Mouse (Mus musculus) heart, embryonic 11.5 days (tissue): ENCODE results near the gene Ptk7. TPM values are rescaled to one million over a fixed set of nuclear protein-coding genes. Genes with fewer than 3 reads are reported as not detected.
A peak's percentile ranks its signal among the peaks of the same experiment; 100 is the strongest.

Experiments used
- ATAC-seq: fragments of 200-750 bp; cut with Nextera tagmentation; replicated peaks from 2 replicates; pipeline ENCODE4 v1.8.0; 2017; ENCODE audit warnings: moderate library complexity; ENCODE audit not compliant: insufficient number of reproducible peaks, low FRiP score, low TSS enrichment
- H3K27ac ChIP-seq: fragments of 300-500 bp; sonication (generic); 2 replicates; pipeline ENCODE4 v1.5.1; 2014; ENCODE audit warnings: mild to moderate bottlenecking, low read depth, low read length
- H3K27me3 ChIP-seq: fragments of 300-500 bp; sonication (generic); 2 replicates; pipeline ENCODE4 v1.6.1; 2014; ENCODE audit warnings: mild to moderate bottlenecking, low read length, mixed read lengths; ENCODE audit not compliant: control insufficient read depth, insufficient read depth
- H3K36me3 ChIP-seq: fragments of 300-500 bp; sonication (generic); 2 replicates; pipeline ENCODE4 v1.6.1; 2014; ENCODE audit warnings: mild to moderate bottlenecking, low read length, moderate library complexity, mixed read lengths; ENCODE audit not compliant: control insufficient read depth, insufficient read depth
- H3K4me1 ChIP-seq: fragments of 300-500 bp; sonication (generic); 2 replicates; pipeline ENCODE4 v1.6.1; 2014; ENCODE audit warnings: low read length; ENCODE audit not compliant: control insufficient read depth, insufficient read depth
- H3K4me2 ChIP-seq: fragments of 300-500 bp; sonication (generic); 2 replicates; pipeline ENCODE4 v1.6.1; 2014; ENCODE audit warnings: mild to moderate bottlenecking, moderate library complexity
- H3K4me3 ChIP-seq: fragments of 300-500 bp; sonication (generic); 2 replicates; pipeline ENCODE4 v1.5.1; 2014; ENCODE audit warnings: low read depth, low read length
- H3K9ac ChIP-seq: fragments of 300-500 bp; sonication (generic); 2 replicates; pipeline ENCODE4 v1.6.1; 2014; ENCODE audit warnings: mild to moderate bottlenecking, low read depth, low read length, moderate library complexity
- H3K9me3 ChIP-seq: fragments of 300-500 bp; sonication (generic); replicated peaks from 2 replicates; pipeline ENCODE4 v1.6.1; 2016; ENCODE audit warnings: low read length; ENCODE audit not compliant: control insufficient read depth
- WGBS: fragments of 180-500 bp; shearing (Covaris S2); extraction: QIAGEN DNeasy Blood & Tissue Kit; methylation state at CpG from one replicate; pipeline ENCODE4 v1.1.7; 2014; ENCODE audit not compliant: insufficient replicate concordance; 5-methylcytosine and 5-hydroxymethylcytosine counted together
- polyA plus RNA-seq: library from polyadenylated mRNA; unstranded; fragments of >200 nt; fragmentation: Nextera tagmentation; extraction: Ambion mirVana; gene quantifications from 2 replicates; pipeline ENCODE4 v1.2.1, GENCODE M21; 2014

Ptk7 gene
- polyA plus RNA-seq, 1 experiment from 2014 or later: 18.8 TPM

DNA sequence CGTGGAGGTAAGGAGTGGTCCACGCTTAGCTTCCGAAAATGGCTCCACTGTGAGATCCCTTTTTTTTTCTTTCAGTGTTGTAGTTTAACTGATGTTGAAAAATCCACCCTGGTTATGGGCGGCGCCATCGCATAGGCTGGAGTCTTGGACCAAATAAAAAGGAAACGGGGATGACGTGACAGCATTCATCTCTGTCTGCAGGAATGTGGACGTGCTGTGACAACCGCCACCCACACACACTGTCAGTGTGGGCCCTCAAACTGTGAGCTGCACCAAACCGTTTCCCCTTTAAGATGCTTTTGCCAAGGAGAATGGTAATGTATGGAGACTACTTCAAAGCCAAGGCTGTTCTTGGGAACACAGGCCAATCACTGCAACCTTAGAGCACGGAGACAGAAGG is 23.3 kb downstream of the Ptk7 start:
- Histone ChIP-seq H3K27ac (no peak overlapping the region), H3K9me3 (no peaks in the 10 kb centered on the region), H3K9ac (no peak overlapping the region), H3K4me1 (peaks cover 28% of the 10 kb centered on the region), H3K36me3 (no peaks in the 10 kb centered on the region), H3K4me2 (no peak overlapping the region), H3K4me3 (no peak overlapping the region), H3K27me3 (no peaks in the 10 kb centered on the region)
- 84% methylated on average over 12 of the region's 12 CpGs for WGBS
- ATAC-seq: no peak

DNA sequence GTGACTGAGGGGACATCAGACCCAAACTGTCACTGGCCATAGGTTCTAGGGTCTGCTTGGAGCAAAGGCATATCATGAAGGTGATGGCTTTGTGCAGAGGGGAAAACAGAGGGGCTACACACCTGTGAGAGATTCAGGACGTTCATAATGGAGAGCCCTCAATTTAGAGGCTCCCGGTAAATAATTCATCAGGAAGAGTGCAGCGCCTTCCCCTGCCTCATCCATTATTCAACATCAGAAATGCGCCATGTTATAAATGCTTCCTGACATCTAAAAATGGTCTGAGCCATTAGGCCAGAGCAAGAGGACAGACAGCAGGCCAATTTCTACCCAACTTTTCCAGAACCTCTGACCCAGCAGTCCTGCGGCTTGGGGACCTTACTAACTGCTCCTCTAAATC is 24.2 kb downstream of the Ptk7 start:
- no peaks in the 10 kb centered on the region for H3K36me3 ChIP-seq
- H3K4me3 ChIP-seq: no peak overlapping the region
- H3K27ac ChIP-seq: 0 out of 2 replicates have a peak overlapping the region, but pooled peaks have one; percentile 17
- H3K27me3 ChIP-seq: no peaks in the 10 kb centered on the region
- no peak overlapping the region for H3K4me2 ChIP-seq
- no peaks in the 10 kb centered on the region for H3K9me3 ChIP-seq
- H3K4me1 ChIP-seq: peaks cover 25% of the 10 kb centered on the region
- WGBS: 78% methylated on average over 5 of the region's 5 CpGs
- 0 out of 2 replicates have a peak overlapping the region, but pooled peaks have one; percentile 22 for H3K9ac ChIP-seq
- ATAC-seq: no peak

DNA sequence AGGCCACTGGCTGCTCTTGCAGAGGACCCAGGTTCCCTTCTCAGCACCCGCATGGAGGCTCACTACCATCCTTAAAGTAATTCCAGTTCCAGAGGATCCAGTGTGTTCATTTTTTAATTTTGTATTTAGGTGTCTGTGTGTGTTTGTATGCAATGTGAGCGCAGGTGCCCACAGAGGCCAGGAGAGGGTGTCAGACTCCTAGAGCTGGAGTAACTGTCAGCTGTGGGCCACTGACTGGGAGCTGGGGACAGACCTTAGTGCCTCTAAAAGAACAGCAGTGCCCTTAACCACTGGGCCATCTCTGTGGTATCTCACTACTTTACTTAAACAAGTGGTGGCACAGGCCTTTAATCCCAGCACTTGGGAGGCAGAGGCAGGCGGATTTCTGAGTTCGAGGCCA is 26.1 kb downstream of the Ptk7 start:
- H3K9ac ChIP-seq: no peak overlapping the region
- H3K27me3 ChIP-seq: no peaks in the 10 kb centered on the region
- H3K4me1 ChIP-seq: peaks cover 20% of the 10 kb centered on the region
- no peak overlapping the region for H3K4me3 ChIP-seq
- no peak overlapping the region for H3K27ac ChIP-seq
- H3K4me2 ChIP-seq: no peak overlapping the region
- H3K9me3 ChIP-seq: no peaks in the 10 kb centered on the region
- WGBS: 91% methylated on average over 4 of the region's 4 CpGs
- H3K36me3 ChIP-seq: no peaks in the 10 kb centered on the region
- ATAC-seq: no peak

DNA sequence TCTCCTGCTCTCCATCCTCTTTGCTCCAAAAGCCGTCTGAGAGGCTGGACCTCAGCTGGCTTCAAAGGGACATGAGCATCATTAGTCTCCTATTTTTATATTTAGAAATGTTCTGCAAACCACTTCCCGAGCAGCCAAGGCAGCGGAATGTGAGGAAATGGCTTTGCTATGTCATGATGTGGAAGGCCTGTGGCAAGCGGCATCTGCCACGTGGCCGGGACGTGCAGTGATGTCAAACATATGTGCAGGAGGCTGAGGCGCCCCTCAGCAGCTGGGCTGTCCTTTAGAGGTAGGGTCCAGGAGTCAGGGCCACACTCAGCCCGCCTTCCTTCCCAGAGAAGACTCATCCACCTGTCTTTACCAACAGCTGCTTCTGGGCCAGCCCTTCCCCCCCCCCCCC is 27.1 kb downstream of the Ptk7 start:
- H3K9ac ChIP-seq: no peak overlapping the region

DNA sequence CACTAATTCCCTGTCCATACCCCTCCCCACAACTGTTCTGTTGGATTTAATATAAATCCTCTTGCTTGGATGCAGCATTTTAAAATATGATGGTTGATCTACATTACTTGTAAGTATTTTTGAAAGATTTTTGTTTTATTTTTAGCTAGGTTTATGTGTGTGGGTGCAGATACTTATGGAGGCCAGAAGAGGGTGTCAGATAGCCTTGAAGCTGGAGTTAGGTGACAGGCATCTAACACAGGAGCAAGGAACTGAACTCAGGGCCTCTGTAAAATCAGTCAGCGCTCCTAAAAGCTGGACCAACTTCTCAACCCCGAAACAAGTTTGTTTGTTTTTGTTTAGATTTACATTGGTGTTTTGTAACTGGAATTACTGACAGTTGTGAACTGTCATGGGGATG is 28.7 kb downstream of the Ptk7 start:
- Histone ChIP-seq H3K27me3 (no peaks in the 10 kb centered on the region), H3K9me3 (no peaks in the 10 kb centered on the region), H3K9ac (no peak overlapping the region), H3K27ac (no peak overlapping the region), H3K4me3 (no peak overlapping the region), H3K36me3 (no peaks in the 10 kb centered on the region), H3K4me2 (no peak overlapping the region), H3K4me1 (peaks cover 20% of the 10 kb centered on the region)
- no peak for ATAC-seq
- 81% methylated on average over 2 of the region's 2 CpGs for WGBS

More for the DNA sequence above, 27.1 kb downstream of the Ptk7 start:
- H3K4me2 ChIP-seq: no peak overlapping the region
- H3K4me3 ChIP-seq: no peak overlapping the region
- H3K4me1 ChIP-seq: peaks cover 20% of the 10 kb centered on the region
- H3K27me3 ChIP-seq: no peaks in the 10 kb centered on the region
- no peaks in the 10 kb centered on the region for H3K36me3 ChIP-seq
- H3K27ac ChIP-seq: no peak overlapping the region
- H3K9me3 ChIP-seq: no peaks in the 10 kb centered on the region
- 62% methylated on average over 9 of the region's 9 CpGs for WGBS
- ATAC-seq: no peak

GRCm38 (mm10) chr17:46598963-46599362 is 30.3 kb downstream of the Ptk7 start:
- no peak for ATAC-seq
- WGBS: 76% methylated on average over 4 of the region's 4 CpGs

DNA sequence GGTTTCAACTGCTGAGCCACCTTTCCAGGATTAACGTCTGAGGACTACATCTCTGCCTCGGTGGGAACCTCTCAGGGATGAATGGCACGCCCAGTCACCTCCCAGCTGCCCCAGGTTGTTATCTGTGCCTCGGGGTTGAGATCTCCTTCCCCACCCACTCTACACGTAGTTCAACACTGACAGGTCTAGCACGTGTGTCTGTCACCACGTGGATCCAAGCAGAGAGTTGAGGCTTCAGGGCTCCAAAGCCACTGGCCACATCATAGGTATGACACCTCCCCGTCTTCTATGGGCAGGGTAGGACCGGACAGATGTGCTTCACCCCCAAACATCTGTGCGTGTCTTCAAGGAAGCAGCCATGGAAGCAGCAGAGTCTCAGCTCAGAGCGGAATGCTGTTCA is 31.3 kb downstream of the Ptk7 start:
- peaks cover 25% of the 10 kb centered on the region for H3K4me1 ChIP-seq
- no peaks in the 10 kb centered on the region for H3K36me3 ChIP-seq
- no peak overlapping the region for H3K27ac ChIP-seq
- no peak overlapping the region for H3K9ac ChIP-seq
- H3K4me3 ChIP-seq: no peak overlapping the region
- 80% methylated on average over 11 of the region's 11 CpGs for WGBS
- H3K9me3 ChIP-seq: no peaks in the 10 kb centered on the region
- H3K4me2 ChIP-seq: no peak overlapping the region
- no peak for ATAC-seq
- H3K27me3 ChIP-seq: no peaks in the 10 kb centered on the region

More at GRCm38 (mm10) chr17:46598963-46599362, 30.3 kb downstream of the Ptk7 start:
- Histone ChIP-seq H3K4me1 (peaks cover 21% of the 10 kb centered on the region), H3K9me3 (no peaks in the 10 kb centered on the region), H3K27ac (no peak overlapping the region), H3K4me3 (no peak overlapping the region), H3K27me3 (no peaks in the 10 kb centered on the region), H3K9ac (no peak overlapping the region), H3K36me3 (no peaks in the 10 kb centered on the region), H3K4me2 (no peak overlapping the region)

DNA sequence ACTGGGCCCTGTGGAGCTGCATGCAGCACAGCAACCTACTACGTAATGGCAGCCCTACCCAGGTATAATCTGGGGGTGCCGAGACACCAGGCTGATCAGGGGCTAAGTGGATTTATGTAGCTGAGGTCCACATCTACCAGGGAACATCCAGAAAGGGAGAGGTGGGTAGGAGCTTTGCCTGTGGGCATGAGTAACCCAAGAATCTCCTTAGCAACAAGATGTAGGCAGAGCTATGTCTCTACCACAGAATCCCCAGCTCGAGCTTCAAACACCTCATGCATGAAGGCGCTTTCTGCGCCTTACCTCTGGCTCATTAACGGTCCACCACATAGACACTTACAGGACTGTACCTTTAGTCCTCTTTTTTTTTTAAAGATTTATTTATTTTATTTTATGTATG is 34.0 kb downstream of the Ptk7 start:
- WGBS: 72% methylated on average over 6 of the region's 6 CpGs
- H3K36me3 ChIP-seq: peaks cover 8% of the 10 kb centered on the region; the same call in 1 of the 2 replicates
- no peak overlapping the region for H3K4me3 ChIP-seq
- no peak overlapping the region for H3K4me2 ChIP-seq
- H3K4me1 ChIP-seq: peaks cover 16% of the 10 kb centered on the region; the same call in 1 of the 2 replicates
- no peaks in the 10 kb centered on the region for H3K27me3 ChIP-seq
- H3K27ac ChIP-seq: peak overlapping the region; percentile 70
- 0 out of 2 replicates have a peak overlapping the region, but pooled peaks have one; percentile 12 for H3K9ac ChIP-seq
- ATAC-seq: no peak
- no peaks in the 10 kb centered on the region for H3K9me3 ChIP-seq

DNA sequence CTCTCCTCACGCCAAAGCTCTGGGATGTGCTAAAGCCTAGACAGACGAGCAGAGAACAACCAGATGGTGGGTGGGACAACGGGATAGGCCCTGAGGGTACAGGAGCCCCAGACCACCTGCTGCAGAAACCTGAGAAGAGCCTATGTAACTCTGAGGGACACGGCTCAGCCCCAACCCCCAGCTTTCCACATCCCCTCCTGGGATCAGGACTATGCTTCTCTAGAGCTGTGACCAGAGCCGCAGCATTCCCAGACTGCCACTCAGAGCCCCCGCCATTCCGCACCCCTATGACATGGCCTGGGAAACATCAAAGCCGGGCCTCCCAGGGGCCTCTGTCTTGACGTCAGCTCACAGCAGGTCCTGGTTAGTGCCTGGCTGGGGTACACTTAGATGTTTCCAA is 34.7 kb downstream of the Ptk7 start:
- Histone ChIP-seq H3K36me3 (peaks cover 11% of the 10 kb centered on the region; the same call in 1 of the 2 replicates), H3K9me3 (no peaks in the 10 kb centered on the region), H3K4me1 (peaks cover 16% of the 10 kb centered on the region; the same call in 1 of the 2 replicates), H3K27me3 (no peaks in the 10 kb centered on the region), H3K9ac (peak overlapping the region; percentile 28; the same call in 1 of the 2 replicates), H3K27ac (peak overlapping the region; percentile 70), H3K4me2 (no peak overlapping the region; the same call in 1 of the 2 replicates), H3K4me3 (no peak overlapping the region)
- 26% methylated on average over 9 of the region's 9 CpGs for WGBS
- ATAC-seq: peak; percentile 43; the same call in 1 of the 2 replicates
